Mouse (Mus musculus): ENCODE data around the gene Rnf166. TPM values are rescaled to one million over a fixed set of nuclear protein-coding genes. Genes with fewer than 3 reads are reported as not detected.

The Rnf166 gene
- polyA plus RNA-seq, 1 experiment from 2014 or later, result 32.6 TPM

DNA sequence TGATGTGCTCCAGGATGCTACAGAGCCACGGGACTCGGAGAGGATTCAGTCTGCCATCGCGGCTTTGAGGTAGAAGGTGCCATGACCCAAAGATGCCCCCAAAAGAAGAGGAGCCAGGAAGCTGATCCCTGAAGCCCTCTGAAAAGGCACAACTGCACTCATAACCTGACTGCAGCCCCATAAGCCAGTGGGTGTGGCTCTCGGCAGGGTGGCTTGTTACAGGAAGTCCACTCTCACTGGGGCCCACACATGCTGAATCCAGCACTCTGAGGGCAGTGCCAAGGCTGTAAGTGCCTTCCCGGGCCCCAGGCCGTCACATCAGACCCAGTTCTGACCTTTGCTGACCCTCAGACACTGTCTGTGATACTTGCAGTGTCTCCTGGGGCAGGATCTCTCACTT, 36.5 kb upstream of the Rnf166 start:
- H3K4me3 ChIP-seq (replicated peaks; ENCODE audit: low read length), result no peak overlapping the region
- no peak overlapping the region for H3K4me2 ChIP-seq (replicated peaks)
- no peak overlapping the region for H3K9ac ChIP-seq
- no peaks in the 10 kb centered on the region for H3K9me3 ChIP-seq (ENCODE audit: control insufficient read depth, low read length)
- H3K36me3 ChIP-seq (replicated peaks; ENCODE audit: control insufficient read depth, insufficient read depth), result no peaks in the 10 kb centered on the region
- H3K4me1 ChIP-seq (replicated peaks; ENCODE audit: control insufficient read depth, insufficient read depth, low read length), result 0 out of 2 replicates have a peak, but pooled peaks cover under 1% of the 10 kb centered on the region
- H3K27me3 ChIP-seq (ENCODE audit: control insufficient read depth, insufficient read depth, low read length), result no peaks in the 10 kb centered on the region
- no peak for DNase-seq (ENCODE audit: low spot score)
- no peak overlapping the region for H3K27ac ChIP-seq
- WGBS, result 82% methylated on average over 7 of the region's 7 CpGs
- no peak for ATAC-seq (ENCODE audit: low FRiP score)

DNA sequence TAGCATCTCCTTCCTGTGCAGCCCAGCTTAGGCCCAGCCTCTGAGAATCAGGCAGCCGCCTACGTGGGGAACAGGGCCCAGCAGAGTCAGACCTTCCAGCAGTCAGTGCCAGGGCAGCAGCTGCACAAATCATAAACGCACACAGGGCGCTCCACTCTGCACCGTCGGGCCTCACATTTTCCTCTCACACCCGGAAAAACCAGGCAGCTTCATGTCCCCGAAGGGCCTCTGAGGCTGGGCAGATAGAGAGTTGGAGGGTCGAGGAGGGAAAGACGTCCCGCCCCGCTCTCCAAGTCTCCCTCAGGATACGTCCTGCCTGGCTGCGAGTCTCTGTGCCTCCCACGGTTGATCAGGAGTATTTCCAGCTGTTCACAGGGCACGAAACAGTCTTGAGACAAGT, 35.7 kb upstream of the Rnf166 start:
- Histone ChIP-seq H3K36me3 (replicated peaks; ENCODE audit: control insufficient read depth, insufficient read depth) (no peaks in the 10 kb centered on the region), H3K9me3 (ENCODE audit: control insufficient read depth, low read length) (no peaks in the 10 kb centered on the region), H3K9ac (no peak overlapping the region), H3K27ac (no peak overlapping the region), H3K4me1 (replicated peaks; ENCODE audit: control insufficient read depth, insufficient read depth, low read length) (no peaks in the 10 kb centered on the region), H3K4me3 (replicated peaks; ENCODE audit: low read length) (no peak overlapping the region), H3K27me3 (ENCODE audit: control insufficient read depth, insufficient read depth, low read length) (no peaks in the 10 kb centered on the region), H3K4me2 (replicated peaks) (no peak overlapping the region)
- WGBS, result 81% methylated on average over 16 of the region's 16 CpGs
- no peak for DNase-seq (ENCODE audit: low spot score)
- no peak for ATAC-seq (ENCODE audit: low FRiP score)

DNA sequence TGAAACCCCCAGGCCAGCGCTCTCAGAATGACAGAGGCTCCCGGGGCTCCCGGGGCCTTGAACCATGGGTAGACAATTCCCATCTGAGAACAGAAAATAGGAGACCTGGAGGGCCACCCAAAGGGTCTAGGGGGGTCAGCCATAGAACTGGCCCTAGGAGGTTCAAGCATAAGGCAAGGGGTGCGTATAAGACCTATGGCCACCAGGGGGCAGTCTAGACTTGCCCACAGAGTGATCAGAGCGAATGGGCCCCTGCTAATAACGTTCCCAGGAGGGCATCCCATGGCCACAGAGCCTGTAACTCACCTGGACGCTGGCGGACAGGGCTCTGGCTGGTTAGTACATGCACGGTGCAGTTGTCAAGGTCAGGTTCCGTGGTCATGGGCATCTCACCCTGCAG, 25.0 kb upstream of the Rnf166 start:
- 36% methylated on average over 10 of the region's 10 CpGs for WGBS
- no peaks in the 10 kb centered on the region for H3K36me3 ChIP-seq (replicated peaks; ENCODE audit: control insufficient read depth, insufficient read depth)
- ATAC-seq (ENCODE audit: low FRiP score) (0 out of 2 replicates have a peak, but pooled peaks have one; percentile 46), DNase-seq (ENCODE audit: low spot score) (peak; percentile 84)
- H3K9ac ChIP-seq, result no peak overlapping the region
- H3K27me3 ChIP-seq (ENCODE audit: control insufficient read depth, insufficient read depth, low read length), result no peaks in the 10 kb centered on the region
- no peak overlapping the region for H3K4me3 ChIP-seq (replicated peaks; ENCODE audit: low read length)
- H3K27ac ChIP-seq, result no peak overlapping the region
- no peak overlapping the region for H3K4me2 ChIP-seq (replicated peaks)
- H3K4me1 ChIP-seq (replicated peaks; ENCODE audit: control insufficient read depth, insufficient read depth, low read length), result no peaks in the 10 kb centered on the region
- H3K9me3 ChIP-seq (ENCODE audit: control insufficient read depth, low read length), result no peaks in the 10 kb centered on the region

DNA sequence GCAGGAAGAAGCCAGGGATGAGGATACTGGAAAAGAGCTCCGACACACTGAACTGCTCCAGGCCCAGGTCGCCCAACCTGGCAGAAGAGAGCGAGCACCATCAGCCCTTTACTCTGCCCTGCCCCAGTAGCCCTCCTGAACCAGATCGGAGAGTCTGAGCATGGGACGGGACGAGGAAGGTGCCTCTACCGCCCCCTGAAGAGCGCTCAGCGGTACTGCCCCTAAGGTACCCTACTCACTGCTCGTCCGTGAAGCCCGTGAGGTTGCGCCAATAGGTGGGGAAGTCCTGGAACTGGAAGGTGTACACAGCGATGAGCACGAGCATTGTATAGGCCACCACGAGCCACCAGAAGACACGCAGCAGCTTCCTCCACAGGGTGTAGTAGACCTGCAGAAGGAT, 22.0 kb upstream of the Rnf166 start:
- no peaks in the 10 kb centered on the region for H3K4me1 ChIP-seq (replicated peaks; ENCODE audit: control insufficient read depth, insufficient read depth, low read length)
- no peaks in the 10 kb centered on the region for H3K27me3 ChIP-seq (ENCODE audit: control insufficient read depth, insufficient read depth, low read length)
- H3K27ac ChIP-seq, result no peak overlapping the region
- WGBS, result 66% methylated on average over 17 of the region's 17 CpGs
- no peak overlapping the region for H3K4me3 ChIP-seq (replicated peaks; ENCODE audit: low read length)
- H3K9ac ChIP-seq, result no peak overlapping the region
- no peaks in the 10 kb centered on the region for H3K9me3 ChIP-seq (ENCODE audit: control insufficient read depth, low read length)
- no peak overlapping the region for H3K4me2 ChIP-seq (replicated peaks)
- H3K36me3 ChIP-seq (replicated peaks; ENCODE audit: control insufficient read depth, insufficient read depth), result no peaks in the 10 kb centered on the region
- DNase-seq (ENCODE audit: low spot score), result no peak
- ATAC-seq (ENCODE audit: low FRiP score), result no peak

DNA sequence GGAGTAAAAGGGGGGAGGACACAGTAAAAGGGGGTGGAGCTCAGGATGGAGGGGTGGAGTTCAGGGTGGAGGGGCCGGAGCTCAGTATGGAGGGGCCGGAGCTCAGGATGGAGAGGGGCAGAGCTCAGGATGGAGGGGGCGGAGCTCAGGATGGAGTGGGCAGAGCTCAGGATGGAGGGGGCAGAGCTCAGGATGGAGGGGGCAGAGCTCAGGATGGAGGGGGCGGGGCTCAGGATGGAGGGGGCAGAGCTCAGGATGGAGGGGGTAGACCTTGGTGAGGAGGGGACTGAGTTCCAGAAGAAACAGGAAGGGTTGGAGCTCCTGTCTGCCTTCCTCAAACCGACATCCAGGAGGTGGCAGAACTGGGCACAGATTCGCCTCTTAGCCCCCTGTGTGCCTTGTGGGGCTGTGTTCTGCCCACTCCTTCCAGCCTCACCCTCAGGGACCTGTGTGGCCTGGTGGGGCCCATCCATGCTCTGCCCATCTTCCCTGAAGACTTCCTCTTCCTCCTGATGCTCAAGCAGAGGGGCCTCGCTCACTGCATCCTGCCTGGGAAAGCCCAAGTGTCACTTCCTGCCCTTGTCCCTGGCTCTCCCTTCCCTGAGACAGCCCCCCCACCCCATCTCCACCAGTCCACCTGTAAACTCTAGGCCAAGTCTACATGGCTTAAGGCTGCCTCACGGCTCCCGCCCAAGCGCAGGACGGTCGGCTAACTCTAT, 21.3 kb upstream of the Rnf166 start:
- 82% methylated on average over 12 of the region's 12 CpGs for WGBS

DNA sequence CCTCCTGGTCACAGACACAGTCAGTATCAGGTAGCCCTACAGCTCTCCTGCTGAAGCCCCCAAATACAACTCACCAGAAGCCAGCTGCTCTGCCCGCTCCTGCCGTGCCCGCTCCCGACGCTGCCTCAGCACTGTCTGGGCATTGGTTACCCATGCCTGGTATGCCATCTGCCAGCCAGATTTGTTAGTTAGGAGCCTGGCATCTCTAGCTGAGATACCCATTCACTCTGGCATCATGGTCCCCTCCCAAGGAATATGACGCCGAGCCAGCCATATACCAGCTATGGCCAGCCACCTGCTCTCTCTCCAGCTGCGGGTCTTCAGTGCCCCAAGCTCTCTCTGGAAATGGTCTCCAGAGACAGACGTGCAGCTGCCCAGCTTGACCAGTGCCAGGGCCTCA, 12.5 kb upstream of the Rnf166 start:
- Histone ChIP-seq H3K27me3 (ENCODE audit: control insufficient read depth, insufficient read depth, low read length) (no peaks in the 10 kb centered on the region), H3K4me1 (replicated peaks; ENCODE audit: control insufficient read depth, insufficient read depth, low read length) (no peaks in the 10 kb centered on the region), H3K9me3 (ENCODE audit: control insufficient read depth, low read length) (no peaks in the 10 kb centered on the region), H3K4me3 (replicated peaks; ENCODE audit: low read length) (no peak overlapping the region), H3K27ac (no peak overlapping the region), H3K4me2 (replicated peaks) (no peak overlapping the region), H3K36me3 (replicated peaks; ENCODE audit: control insufficient read depth, insufficient read depth) (peaks cover 17% of the 10 kb centered on the region), H3K9ac (no peak overlapping the region)
- 89% methylated on average over 9 of the region's 9 CpGs for WGBS
- no peak for ATAC-seq (ENCODE audit: low FRiP score)
- DNase-seq (ENCODE audit: low spot score), result no peak

More for the DNA sequence above, 21.3 kb upstream of the Rnf166 start:
- Histone ChIP-seq H3K27me3 (ENCODE audit: control insufficient read depth, insufficient read depth, low read length) (no peaks in the 10 kb centered on the region), H3K27ac (no peak overlapping the region), H3K9ac (no peak overlapping the region), H3K9me3 (ENCODE audit: control insufficient read depth, low read length) (no peaks in the 10 kb centered on the region), H3K4me2 (replicated peaks) (no peak overlapping the region), H3K36me3 (replicated peaks; ENCODE audit: control insufficient read depth, insufficient read depth) (no peaks in the 10 kb centered on the region), H3K4me3 (replicated peaks; ENCODE audit: low read length) (no peak overlapping the region), H3K4me1 (replicated peaks; ENCODE audit: control insufficient read depth, insufficient read depth, low read length) (no peaks in the 10 kb centered on the region)
- DNase-seq (ENCODE audit: low spot score) (no peak), ATAC-seq (ENCODE audit: low FRiP score) (no peak)

DNA sequence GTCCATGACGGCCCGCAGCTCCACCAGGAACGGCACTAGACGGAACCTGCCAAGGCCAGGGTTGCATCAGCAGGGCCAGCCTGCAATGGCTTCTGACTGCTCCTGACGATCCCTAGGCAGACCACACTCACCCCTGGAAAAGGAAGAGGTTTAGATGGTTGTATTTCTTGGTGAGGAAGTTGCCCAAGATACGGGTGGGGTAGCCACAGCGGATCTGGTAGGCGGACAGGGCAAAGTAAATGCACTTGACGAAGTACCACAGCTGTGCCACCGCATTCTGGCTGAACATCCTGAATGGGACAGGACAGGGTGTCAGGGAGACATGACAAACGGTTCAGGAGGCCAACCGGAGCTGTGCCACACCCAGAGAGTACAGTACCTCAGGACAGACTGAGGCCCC, 9.0 kb upstream of the Rnf166 start:
- Histone ChIP-seq H3K27me3 (ENCODE audit: control insufficient read depth, insufficient read depth, low read length) (no peaks in the 10 kb centered on the region), H3K36me3 (replicated peaks; ENCODE audit: control insufficient read depth, insufficient read depth) (peaks cover 47% of the 10 kb centered on the region), H3K4me2 (replicated peaks) (no peak overlapping the region), H3K9ac (no peak overlapping the region), H3K4me3 (replicated peaks; ENCODE audit: low read length) (no peak overlapping the region), H3K4me1 (replicated peaks; ENCODE audit: control insufficient read depth, insufficient read depth, low read length) (no peaks in the 10 kb centered on the region), H3K9me3 (ENCODE audit: control insufficient read depth, low read length) (no peaks in the 10 kb centered on the region), H3K27ac (no peak overlapping the region)
- no peak for DNase-seq (ENCODE audit: low spot score)
- WGBS, result 94% methylated on average over 12 of the region's 12 CpGs
- no peak for ATAC-seq (ENCODE audit: low FRiP score)

DNA sequence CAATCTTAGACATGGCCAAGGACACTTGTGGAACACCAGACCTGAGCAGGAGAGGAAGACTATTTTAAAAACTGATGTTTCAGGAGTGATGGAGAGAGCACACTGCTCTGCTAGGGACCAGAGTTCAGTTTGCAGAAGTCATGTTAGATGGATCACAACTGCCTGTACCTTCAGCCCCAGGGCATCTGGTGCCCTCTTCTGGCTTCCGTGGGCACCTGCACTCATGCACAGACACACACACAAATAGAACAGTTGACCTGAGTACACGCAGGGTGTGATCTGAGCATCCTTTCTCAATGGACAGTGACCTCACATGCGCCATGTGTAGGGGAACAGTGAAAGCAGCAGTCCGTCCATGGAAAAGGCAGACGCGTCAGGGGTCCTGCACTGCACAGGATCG, 8.0 kb upstream of the Rnf166 start:
- Histone ChIP-seq H3K4me2 (replicated peaks) (no peak overlapping the region), H3K4me3 (replicated peaks; ENCODE audit: low read length) (no peak overlapping the region), H3K4me1 (replicated peaks; ENCODE audit: control insufficient read depth, insufficient read depth, low read length) (no peaks in the 10 kb centered on the region), H3K36me3 (replicated peaks; ENCODE audit: control insufficient read depth, insufficient read depth) (peaks cover 56% of the 10 kb centered on the region), H3K27me3 (ENCODE audit: control insufficient read depth, insufficient read depth, low read length) (no peaks in the 10 kb centered on the region), H3K27ac (no peak overlapping the region), H3K9me3 (ENCODE audit: control insufficient read depth, low read length) (no peaks in the 10 kb centered on the region), H3K9ac (no peak overlapping the region)
- 99% methylated on average over 7 of the region's 7 CpGs for WGBS
- ATAC-seq (ENCODE audit: low FRiP score) (no peak), DNase-seq (ENCODE audit: low spot score) (no peak)

DNA sequence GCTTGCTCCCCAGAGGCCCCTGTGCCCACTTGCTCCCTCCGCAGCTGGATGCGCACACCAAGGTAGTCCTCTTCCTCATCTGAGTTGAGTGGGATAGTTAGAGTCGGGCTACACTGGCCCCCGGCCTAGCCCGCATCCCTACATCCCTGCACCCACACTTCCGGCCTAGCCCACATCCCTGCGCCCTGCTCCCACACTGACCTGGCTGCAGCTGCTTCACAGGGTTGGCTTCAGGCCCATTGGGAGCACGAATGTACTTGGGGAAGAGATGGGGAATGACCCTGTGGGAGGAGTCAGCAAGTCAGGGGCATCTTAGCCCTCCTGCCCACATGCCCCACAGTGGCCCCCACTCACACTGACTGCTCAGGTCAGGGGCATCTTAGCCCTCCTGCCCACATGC, 6.6 kb upstream of the Rnf166 start:
- H3K4me2 ChIP-seq (replicated peaks), result no peak overlapping the region
- H3K36me3 ChIP-seq (replicated peaks; ENCODE audit: control insufficient read depth, insufficient read depth), result peaks cover 67% of the 10 kb centered on the region
- H3K27ac ChIP-seq, result no peak overlapping the region
- ATAC-seq (ENCODE audit: low FRiP score) (no peak), DNase-seq (ENCODE audit: low spot score) (no peak)
- WGBS, result 98% methylated on average over 8 of the region's 8 CpGs
- no peaks in the 10 kb centered on the region for H3K27me3 ChIP-seq (ENCODE audit: control insufficient read depth, insufficient read depth, low read length)
- H3K4me1 ChIP-seq (replicated peaks; ENCODE audit: control insufficient read depth, insufficient read depth, low read length), result no peaks in the 10 kb centered on the region
- H3K9ac ChIP-seq, result no peak overlapping the region
- no peak overlapping the region for H3K4me3 ChIP-seq (replicated peaks; ENCODE audit: low read length)
- no peaks in the 10 kb centered on the region for H3K9me3 ChIP-seq (ENCODE audit: control insufficient read depth, low read length)

Data from hindbrain, embryonic 14.5 days (tissue).